Mouse (Mus musculus) cortical plate, adult 2 months (tissue): ENCODE measurements around the gene Smyd1.

Experiments used
- CTCF ChIP-seq: fragments of 200-500 bp; IDR thresholded peaks from 2 replicates; pipeline ENCODE4 v1.5.1; 2011; ENCODE audit warnings: mild to moderate bottlenecking, control low read depth, low read length; ENCODE audit not compliant: insufficient read depth; ENCODE audit errors: extremely low read depth
- POLR2A ChIP-seq: fragments of 200-500 bp; IDR thresholded peaks from 2 replicates; pipeline ENCODE4 v1.6.1; 2011; ENCODE audit warnings: mild to moderate bottlenecking, low read length, control low read depth; ENCODE audit not compliant: insufficient read depth; ENCODE audit errors: extremely low read depth

DNA sequence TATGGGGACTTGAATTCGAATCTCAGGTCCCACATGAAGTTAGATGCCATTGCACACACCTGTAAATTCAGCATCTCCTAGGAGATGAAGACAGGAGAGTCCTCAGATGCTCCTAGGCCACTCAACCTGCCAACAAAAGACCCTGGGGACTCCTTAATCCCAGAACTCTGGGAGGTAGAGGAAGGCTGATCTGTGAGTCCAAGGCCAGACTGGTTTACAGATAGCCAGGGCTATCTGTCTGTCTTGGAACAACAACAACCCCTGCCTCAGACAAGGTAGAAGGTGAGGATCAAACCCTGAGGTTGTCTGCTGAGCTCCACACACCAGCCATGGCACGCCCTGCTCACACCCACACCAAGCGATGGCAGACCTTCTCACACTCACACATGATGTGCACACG, 62.9 kb downstream of the Smyd1 start:
- TF ChIP-seq CTCF (no peak), POLR2A (no peak)
